In the genomic region with DNA sequence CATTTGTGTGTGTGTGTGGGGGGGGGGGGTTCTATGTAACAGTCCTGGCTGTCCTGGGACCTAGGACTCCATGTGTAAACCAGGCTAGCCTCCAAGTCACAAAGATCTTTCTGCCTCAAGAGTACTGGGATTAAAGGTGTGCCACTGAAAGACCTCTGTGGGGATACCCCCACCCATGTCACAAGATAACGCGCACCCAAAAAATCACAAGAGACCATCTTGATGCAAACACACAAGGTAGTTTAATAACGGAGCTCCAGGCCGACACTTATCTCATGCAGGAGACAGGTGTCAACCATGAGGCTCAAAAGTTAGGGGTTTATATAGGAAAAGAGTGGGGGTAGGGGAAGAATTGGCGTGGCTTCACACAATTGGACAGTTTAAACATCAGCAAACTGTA, we compare ENCODE assay signal across 27 mouse cellular contexts. TPM values are rescaled to one million over a fixed set of nuclear protein-coding genes. Genes with fewer than 3 reads are reported as not detected.
"Had no signal": no experiment of that assay in that cellular context is flagged by ENCODE, and none has a peak within 500 bp of the region (broad histone marks: within the 10 kb centered on the region; RNA-seq: fewer than 3 reads in every experiment).

No protein-coding gene starts in this region.

- H3K27ac ChIP-seq: gastrocnemius, adult 2 months; heart, embryonic 10.5 days; hindbrain, embryonic 13.5 days; hindbrain, embryonic 15.5 days; hindbrain, postnatal 0 days; kidney, embryonic 15.5 days; kidney, postnatal 0 days; limb, embryonic 13.5 days; limb, embryonic 15.5 days; liver, embryonic 12.5 days; liver, embryonic 14.5 days had no signal

- H3K9me3 ChIP-seq: heart, embryonic 10.5 days; hindbrain, embryonic 13.5 days; hindbrain, embryonic 15.5 days; kidney, embryonic 15.5 days; limb, embryonic 15.5 days; liver, embryonic 12.5 days had no signal

- H3K4me1 ChIP-seq: heart, embryonic 10.5 days; heart, embryonic 12.5 days; hindbrain, embryonic 13.5 days; hindbrain, embryonic 15.5 days; kidney, embryonic 15.5 days; limb, embryonic 13.5 days; limb, embryonic 15.5 days had no signal

- DNase-seq: gastrocnemius, adult 2 months; gastrocnemius, postnatal 10 days; gastrocnemius, postnatal 36 days; heart, adult 18-20 months; heart, postnatal 14 days; heart, postnatal 36 days; kidney, adult 11 months; kidney, adult 2 months; kidney, adult 9 months; kidney, postnatal 14 days; kidney, postnatal 36 days; layer of hippocampus, adult 9-11 months; layer of hippocampus, postnatal 36 days; left cerebral cortex, postnatal 4 days had no signal

- H3K9ac ChIP-seq: heart, embryonic 12.5 days; hindbrain, embryonic 13.5 days; hindbrain, embryonic 15.5 days; kidney, embryonic 15.5 days; limb, embryonic 13.5 days; limb, embryonic 15.5 days; liver, embryonic 12.5 days; liver, embryonic 14.5 days had no signal

- H3K4me3 ChIP-seq: gastrocnemius, adult 2 months; heart, embryonic 10.5 days; heart, embryonic 12.5 days; hindbrain, embryonic 13.5 days; hindbrain, embryonic 15.5 days; kidney, embryonic 15.5 days; limb, embryonic 13.5 days; limb, embryonic 15.5 days; liver, embryonic 12.5 days had no signal

RNA-seq across cellular contexts. Expression of a gene that starts 50.6 kb away (rescaled TPM):
- total RNA-seq: hematopoietic stem cell, adult 5-6 weeks; liver, adult 2 months had no signal
